Mouse (Mus musculus): Measurements from ENCODE around the gene Nrarp.

DNA sequence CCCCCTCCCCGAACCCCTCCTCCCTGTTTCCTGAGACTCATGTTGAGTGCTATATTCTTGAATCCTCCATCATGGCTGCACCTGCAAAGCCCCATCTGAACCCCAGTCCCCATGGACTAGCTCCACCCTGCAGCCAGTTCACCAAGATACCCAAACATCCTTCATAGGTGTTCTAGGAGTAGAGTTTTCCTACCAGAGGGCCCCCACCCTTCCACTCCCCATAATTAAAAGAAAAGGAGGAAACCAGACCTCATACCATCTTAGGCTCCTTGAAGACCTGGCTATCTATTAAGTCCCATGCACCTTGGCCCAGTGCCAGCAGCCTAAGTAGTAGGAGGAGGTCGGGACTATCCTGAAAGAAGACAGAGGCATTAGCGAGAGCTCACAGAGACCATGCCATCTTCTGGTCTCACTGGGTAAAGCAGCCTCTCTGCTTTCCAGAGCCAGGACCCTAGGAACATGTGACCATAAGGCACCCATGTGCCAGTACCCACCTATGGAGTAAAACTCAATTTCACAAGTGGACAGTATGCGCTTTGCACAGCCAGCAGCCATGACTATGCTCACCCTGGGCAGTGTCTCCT is 23.2 kb downstream of the Nrarp start:
- TF ChIP-seq POLR2A (IDR thresholded peaks at IDR 0.05; ENCODE audit: borderline replicate concordance, extremely low read depth, low read depth, low read length), result no peak
- TF ChIP-seq CTCF (IDR thresholded peaks at IDR 0.05; ENCODE audit: insufficient read depth, low read length), result no peak
